Mouse (Mus musculus) brain, embryonic 14.5 days (tissue): Measurements from ENCODE around the gene Trpm6.

Experiments used
- CTCF ChIP-seq: fragments of 200-500 bp; IDR thresholded peaks from 2 replicates; pipeline ENCODE4 v1.5.1; 2012; ENCODE audit warnings: inconsistent platforms, mild to moderate bottlenecking, moderate library complexity, borderline replicate concordance; ENCODE audit not compliant: insufficient read depth, insufficient read length; ENCODE audit errors: extremely low read depth
- POLR2A ChIP-seq: fragments of 200-500 bp; IDR thresholded peaks from 2 replicates; pipeline ENCODE4 v1.6.1; 2012; ENCODE audit warnings: mild to moderate bottlenecking, inconsistent platforms, borderline replicate concordance; ENCODE audit not compliant: poor library complexity, insufficient read depth, insufficient read length, severe bottlenecking; ENCODE audit errors: extremely low read depth

GRCm38 (mm10) chr19:18815170-18815569 is 65.4 kb downstream of the Trpm6 start:
- TF ChIP-seq POLR2A (no peak), CTCF (no peak)
